Mouse (Mus musculus): ENCODE data around the gene Rpf1.

Rpf1 gene

DNA sequence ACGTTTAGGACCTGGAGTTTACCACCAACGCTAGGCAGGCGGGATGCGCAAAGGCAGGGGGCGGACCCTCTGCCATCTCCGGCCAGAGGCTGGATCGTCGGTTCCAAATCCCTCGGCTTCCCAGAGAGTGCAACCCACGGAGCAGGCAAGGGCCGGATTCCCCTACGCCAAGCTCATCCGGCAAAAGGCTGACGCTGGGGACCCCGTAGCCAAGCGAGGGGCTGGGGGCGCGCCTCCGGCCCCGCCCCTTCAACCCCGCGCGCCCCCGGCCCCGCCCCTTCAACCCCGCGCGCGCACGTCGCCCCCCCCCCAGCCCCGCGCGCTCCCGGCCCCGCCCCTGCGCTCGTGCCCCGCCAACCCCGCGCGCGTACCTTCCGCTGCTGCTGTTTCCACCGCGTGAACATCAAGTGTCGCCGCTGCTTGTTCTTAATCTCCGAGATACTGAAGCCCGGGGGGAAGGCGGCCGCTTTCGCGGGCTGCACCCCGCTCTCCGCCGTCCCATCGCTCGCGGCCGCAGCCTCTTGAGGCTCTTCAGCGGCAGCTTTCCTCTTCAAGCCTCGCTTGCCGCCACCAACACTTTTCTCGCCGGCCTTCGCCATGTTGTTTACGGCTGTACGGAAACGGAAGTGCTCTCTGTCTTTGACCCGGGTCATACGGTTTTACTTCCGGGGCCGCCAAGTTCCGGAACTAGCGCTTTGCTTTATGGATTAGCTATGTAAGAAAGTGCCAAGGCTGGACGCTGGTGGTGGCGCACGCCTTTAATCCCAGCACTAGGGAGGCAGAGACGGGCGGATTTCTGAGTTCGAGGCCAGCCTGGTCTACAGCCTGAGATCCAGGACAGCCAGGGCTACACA, at the start of gene Rpf1:
Rpf1 (minus strand) TSS at position 632 of the 854 bp plus-strand sequence.
- peak; percentile 76 for DNase-seq (ENCODE audit: low read depth, low spot score)

- DNase-seq (ENCODE audit: low read depth, low spot score) = no peak
These were observed 49.7 kb upstream of the Rpf1 start for GRCm38 (mm10) chr3:146570939-146571338.

DNA sequence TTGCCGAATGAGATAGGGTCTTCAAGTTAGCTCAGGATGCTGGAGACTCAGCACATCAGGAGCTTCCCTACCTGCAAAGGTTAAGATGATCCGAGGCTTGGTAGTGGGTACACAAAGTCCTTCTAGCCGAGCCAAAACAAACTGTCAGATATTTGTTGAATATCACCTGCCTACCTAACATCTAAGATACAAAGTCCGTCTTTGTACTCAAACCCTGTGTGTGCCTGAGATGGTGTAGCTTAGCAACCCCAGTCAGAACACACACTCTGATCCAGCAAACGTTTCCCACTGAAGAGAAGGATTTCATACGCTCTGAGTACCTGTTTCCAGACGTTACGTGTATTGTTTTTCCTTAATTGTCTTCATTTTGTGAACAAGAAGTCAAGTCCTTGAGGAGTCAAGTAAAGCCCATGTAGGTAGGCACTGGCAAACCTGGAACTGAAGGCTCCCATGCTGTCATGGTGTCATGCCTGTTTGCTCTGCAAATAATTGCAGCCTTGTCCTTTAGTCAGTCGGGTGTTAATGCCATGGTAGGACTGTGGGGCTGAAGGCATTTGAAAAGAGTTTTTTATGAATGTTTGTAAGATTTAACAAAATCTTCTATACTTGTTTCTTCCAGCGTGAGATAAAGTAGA, 49.0 kb upstream of the Rpf1 start, which contains the start of gene Uox:
Uox (plus strand) TSS at position 279 of the 635 bp plus-strand sequence.
- no peak for DNase-seq (ENCODE audit: low read depth, low spot score)

GRCm38 (mm10) chr3:146569594-146569993, 48.4 kb upstream of the Rpf1 start:
- DNase-seq (ENCODE audit: low read depth, low spot score) = no peak

DNA sequence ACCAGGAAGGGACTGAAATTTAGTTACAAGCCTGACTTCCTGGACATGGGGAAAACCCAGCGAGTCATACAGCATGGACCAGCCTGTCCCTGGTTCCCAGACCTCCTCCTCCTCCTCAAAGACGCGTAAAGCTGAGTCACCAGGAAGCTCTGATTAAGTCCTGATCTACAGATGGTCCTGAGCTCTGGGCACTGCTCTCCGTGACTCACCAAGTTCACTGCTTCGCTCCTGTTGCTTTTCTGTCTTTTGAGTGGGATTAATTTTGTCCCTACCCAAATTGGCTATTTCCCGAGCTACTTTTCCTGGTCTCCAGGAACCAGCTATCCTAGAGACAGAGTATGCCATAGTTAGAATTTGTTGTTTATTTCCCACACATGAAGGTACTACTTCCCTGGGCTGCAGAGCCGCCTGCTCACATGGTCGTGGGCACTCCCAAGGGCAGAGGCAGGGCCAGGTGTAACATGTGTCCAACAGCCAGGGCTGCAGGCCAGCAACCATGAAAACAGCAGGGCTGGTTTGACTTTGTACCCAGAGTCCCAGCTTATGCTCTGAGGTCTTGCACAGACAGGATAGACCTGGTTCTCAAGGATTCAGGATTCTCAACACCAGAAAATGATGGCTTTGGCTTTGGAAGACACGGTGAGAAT, 46.8 kb upstream of the Rpf1 start:
- DNase-seq (ENCODE audit: low read depth, low spot score) = no peak

- DNase-seq (ENCODE audit: low read depth, low spot score) = no peak
These were observed 46.1 kb upstream of the Rpf1 start for GRCm38 (mm10) chr3:146567366-146567765.

DNA sequence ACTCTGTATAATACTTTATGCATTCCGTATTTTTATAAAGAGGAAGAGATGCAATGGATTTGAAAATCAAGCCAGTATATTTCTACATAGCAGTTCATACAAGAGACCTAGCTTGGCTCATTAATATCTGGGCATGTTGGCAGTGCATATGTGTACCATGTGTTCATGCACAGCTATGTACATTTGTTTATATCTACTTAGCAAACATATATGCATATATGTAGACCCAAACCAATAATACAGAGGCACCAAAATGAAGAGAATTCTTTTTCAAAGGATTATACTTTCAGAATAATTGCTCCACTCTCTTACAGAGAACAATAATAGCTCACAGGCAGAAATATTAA, 43.8 kb upstream of the Rpf1 start:
- DNase-seq (ENCODE audit: low read depth, low spot score) = no peak

DNA sequence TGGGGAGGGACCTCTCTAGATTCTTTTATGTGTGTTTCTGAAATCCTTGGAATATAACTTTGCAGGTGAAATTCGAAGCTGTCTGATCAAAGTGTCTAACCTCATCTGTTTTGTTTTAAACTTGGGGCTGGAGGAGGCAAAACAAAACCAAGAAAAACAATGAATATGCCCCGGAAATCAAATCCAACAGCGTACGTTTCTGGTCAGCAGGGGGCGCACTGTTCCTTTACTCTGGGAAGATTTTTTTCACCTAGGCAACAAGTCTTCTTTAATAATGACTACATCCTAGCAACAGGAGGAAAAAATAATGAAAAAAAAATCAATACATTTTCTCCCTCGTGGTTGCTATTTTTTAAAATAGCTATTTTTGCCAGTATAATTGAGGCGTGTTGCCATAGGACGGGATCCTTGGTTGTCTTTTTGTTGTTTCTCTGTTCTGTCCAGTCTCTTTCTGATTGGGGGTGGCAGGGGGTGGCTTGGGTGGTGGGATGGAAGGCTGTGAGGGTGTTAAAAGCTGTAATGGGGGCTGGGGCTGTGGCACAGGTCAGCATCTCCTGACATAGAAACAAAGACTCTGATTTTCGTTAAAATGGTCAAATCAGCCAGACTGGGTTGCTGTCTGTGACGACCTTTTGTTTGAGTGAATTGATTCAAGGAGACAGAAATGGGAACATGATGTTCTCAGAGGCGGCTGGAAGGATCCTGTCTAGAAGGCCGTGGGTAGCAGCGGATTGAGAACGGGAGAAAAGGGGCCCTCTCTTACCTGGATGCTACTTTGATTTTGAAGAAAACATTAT, 43.2 kb upstream of the Rpf1 start:
- no peak for DNase-seq (ENCODE audit: low read depth, low spot score)

DNA sequence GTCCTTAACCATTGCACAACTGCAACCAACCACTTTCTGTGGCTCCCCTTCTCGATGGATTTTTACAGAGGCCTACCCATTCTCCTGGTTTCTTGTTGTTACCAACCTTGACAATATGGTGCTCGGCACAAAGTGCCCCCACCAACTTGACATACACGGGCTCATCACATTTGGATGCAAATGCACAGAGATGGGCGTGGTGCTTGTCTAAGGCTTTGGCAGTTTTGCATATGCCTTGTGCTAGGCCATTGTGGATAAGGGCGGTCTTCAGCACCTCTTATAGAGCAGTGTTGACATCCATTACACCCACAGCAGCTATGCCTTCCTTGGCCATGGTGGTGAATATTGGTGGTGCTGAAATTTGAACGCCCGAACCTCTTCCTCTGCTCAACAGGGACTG, 41.7 kb upstream of the Rpf1 start:
- no peak for DNase-seq (ENCODE audit: low read depth, low spot score)

DNA sequence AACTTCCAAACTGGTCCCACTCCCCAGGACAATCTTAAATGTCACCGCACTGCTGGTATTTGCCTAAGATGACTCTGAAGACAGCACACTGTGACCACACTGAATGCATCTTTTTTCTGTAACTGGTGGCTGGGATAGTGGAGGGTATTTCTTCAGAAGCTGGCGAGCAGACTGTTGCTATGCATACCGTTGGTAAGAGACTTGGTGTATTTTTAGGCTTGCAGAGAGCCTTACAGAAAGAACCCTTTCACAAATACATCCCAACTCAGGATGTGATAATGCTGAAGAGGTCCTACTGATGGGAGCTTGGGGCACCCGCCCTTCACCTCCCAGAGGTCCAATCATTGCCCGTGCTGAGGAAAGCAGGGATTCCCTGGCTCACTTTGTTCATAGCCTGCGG, 36.3 kb upstream of the Rpf1 start:
- DNase-seq (ENCODE audit: low read depth, low spot score) = no peak

DNA sequence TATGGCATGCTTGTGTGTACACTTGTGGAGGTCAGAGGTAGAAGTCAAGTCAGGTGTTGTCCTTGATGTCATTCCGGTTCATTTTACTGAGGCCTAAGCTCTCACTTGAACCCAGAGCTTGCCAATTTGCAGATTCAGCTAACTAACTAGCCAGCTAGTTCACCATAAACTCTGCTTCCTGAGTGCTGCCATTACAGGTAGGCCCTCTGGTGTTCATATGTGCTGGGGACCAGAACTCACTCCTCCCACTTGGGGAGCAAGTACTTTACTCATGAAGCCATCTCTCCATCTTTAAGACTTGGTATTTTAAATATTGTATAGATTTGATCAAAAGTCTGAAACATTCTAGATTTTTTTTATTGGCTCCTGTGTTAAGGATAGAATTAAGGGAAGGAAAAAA, 35.3 kb upstream of the Rpf1 start:
- DNase-seq (ENCODE audit: low read depth, low spot score) = no peak

DNA sequence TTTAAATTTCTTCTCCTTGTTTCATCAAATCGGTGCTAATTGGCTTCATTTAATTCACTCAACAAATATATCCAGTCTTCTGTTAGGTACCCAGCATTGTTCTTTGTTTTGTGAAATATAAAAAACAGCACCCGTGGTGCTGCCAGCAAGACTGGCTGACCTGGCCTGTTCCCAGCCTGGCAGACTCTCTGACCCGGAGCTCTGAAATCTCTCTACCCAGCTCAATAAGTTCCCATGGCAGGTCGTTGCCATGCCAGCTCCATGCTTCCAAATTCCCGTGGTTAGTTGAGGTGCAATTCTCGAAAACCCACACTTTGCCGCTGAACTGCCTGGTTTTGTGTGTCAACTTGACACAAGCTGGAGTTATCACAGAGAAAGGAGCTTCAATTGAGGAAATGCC, 33.6 kb upstream of the Rpf1 start:
- DNase-seq (ENCODE audit: low read depth, low spot score) = no peak

- DNase-seq (ENCODE audit: low read depth, low spot score) = no peak
These were observed 22.4 kb upstream of the Rpf1 start for GRCm38 (mm10) chr3:146543632-146544031.

DNA sequence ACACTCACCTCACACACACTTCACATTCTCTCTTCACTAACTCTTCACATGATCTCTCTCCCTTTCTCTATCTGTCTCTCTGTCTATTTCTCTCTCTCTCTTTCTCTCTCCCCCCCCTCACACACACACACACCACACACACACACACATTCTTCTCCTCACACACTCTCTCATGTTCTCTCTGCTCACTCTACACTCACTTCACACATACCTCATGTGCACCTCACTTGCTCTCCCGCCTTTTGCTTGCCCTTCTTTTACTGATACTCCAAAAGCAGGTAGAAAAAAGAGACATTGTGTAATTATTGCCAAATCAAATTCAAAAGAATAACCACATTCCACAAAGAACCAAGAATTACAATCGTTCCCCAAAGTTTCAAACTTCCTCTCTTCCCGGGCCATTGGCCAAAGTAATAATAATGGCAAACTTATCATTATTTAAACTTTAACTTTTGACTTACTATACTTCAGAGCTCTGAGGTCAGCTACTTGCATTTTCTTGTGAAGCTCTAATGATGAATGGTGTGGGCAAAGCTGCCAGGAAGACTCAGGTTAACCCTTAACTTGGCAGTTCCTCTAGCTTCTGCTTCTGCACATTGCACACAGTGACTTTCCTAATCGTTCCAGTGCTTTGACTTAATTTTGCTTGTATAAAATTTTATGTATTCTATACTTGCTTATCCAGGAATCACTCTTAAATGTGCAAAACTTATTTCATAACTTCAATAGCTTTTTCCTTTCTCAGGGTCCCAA, 19.5 kb upstream of the Rpf1 start:
- DNase-seq (ENCODE audit: low read depth, low spot score) = no peak

DNA sequence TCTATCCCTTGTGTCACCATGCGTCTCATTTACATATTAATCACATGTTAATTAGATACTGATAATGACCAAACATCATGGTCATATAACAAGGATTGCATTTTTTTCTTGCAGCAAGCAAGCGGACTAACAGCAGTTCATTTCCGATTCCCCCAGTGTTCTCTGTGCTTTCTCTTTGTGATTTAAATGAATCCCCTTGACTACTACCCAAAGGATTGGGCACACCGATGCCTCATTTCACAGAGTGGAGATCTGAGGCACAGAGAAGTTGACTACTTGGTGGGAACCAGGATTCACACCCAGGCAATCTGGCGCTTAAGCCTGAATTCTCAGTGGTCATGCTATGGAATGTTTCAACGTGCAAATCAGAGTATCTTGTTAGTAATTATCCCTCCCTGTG, 13.8 kb upstream of the Rpf1 start:
- no peak for DNase-seq (ENCODE audit: low read depth, low spot score)

DNA sequence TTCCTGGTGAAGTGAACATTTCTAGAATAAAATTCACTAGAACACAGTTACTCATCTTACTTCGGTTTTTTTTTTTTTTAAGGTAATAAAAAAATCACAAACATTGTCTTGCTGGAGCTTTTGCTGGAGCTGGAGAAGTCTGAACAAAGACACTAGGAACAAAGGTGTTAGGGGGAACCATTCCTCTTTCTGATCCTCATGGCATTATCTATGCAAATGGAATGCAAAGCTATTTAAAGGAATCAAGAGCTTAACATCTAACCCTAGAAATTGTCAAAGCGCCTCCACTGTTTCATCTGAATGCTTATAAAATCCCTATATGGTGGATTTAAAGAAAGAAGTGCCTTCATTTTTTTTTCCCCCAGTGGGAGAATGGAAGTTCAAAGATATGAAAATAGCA, 7.1 kb upstream of the Rpf1 start:
- no peak for DNase-seq (ENCODE audit: low read depth, low spot score)

GRCm38 (mm10) chr3:146521652-146522020, 407 bp upstream of the Rpf1 start:
- DNase-seq (ENCODE audit: low read depth, low spot score) = no peak

DNA sequence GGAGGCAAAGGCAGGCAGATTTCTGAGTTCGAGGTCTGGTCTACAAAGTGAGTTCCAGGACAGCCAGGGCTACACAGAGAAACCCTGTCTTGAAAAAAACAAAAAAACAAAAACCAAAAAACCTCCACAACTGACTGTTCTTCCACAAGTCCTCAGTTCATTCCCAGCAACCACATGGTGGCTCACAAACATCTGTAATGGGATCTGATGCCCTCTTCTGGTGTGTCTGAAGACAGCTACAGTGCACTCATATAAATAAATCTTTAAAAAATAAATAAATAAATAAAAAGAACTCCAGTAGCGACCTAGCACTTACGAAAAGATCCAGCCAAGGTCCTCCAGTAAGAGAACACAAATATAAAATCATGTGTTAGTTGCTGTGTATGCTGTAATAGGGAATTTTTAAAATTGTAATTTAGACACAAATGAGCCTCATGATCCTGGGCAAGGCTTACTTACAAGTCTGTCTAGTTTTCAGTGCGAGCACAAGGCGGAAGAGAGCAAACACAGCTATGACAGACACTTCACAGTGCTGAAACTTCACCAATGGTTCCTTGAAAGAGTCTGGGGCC, 917 bp downstream of the Rpf1 start:
- DNase-seq (ENCODE audit: low read depth, low spot score) = no peak

DNA sequence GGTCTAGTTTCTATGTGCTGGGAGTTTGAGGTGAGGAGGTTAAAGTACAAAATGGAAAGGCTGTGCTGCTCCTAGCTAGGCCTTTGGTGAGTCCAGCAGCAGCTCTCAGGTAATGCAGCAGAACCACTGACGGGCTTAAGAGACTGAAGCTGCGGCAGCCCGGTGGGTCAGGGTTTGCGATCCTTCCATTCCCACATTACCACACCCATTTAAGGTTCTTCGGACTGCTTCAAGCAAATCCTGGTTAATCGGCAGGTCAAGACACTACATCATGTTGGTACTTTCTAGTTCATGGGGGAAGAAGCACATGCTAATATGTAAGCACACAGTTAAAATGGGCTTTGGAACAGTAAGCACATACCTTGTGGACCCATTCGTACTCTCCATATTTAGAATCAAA, 14.5 kb downstream of the Rpf1 start:
- DNase-seq (ENCODE audit: low read depth, low spot score) = no peak

DNA sequence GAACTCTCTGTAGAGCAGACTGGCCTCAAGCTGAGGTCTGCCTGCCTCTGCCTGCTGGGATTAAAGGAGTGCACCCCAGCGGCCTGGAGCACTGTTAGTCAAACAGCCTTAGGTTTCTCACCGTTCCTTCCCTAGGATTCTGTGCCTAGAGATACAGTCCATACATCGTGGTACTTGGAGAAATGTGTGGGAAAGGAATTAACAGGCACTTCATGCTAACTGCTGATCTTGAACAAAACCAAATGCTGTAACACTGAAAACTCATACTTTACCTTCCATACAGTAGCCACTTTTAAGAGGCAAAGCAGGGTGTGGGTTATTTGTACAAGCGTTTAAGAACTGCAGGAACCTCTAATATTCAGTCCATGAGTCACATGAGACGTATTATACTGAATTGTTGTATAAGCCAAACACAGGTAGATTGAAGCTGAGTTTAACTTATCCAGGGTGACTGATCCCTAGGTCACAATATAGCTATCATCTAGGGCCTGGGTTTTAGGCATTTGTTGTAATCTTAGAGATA, 19.6 kb downstream of the Rpf1 start:
- no peak for DNase-seq (ENCODE audit: low read depth, low spot score)

DNA sequence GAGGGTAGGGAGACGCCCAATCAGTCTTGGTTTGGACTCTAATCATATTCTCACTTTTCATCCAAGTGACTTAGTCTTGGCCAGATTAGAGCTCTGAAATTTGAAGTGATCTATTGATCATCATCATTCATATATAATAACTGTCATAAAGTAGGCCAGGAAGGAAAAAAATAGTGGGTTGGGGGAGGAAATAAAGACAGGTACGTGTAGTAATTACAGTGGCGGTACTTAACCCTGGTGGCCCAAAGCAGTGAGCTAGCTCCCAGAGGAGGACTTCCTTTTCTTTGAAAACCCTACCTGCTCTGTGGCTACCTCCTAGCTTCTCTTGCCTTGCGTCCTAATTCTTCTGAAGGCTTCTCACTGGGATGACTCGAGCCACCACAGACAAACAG, 20.4 kb downstream of the Rpf1 start:
- no peak for DNase-seq (ENCODE audit: low read depth, low spot score)

Measured in WW6 (cell line).